Mouse (Mus musculus) left cerebral cortex, adult 8-10 months (tissue): ENCODE results near the gene Creb5. TPM values are rescaled to one million over a fixed set of nuclear protein-coding genes. Genes with fewer than 3 reads are reported as not detected.

Experiments
- DNase-seq, 2 experiments: peaks; one replicate each; pipeline ENCODE4 v3.0.0; 2022; ENCODE audit warnings: low spot score in 2 of 2
- total RNA-seq, 4 experiments: library from RNA; stranded (reverse); gene quantifications; 2 replicates each; pipeline ENCODE4 v1.2.4; 2022

Gene Creb5
- total RNA-seq, 4 experiments from 2014 or later = 5.0 to 6.9 (median 6.2) TPM

- DNase-seq = no peak
Measured at GRCm38 (mm10) chr6:53429368-53429767, 142.3 kb downstream of the Creb5 start.

- DNase-seq = no peak
Measured at GRCm38 (mm10) chr6:53429891-53430290, 142.8 kb downstream of the Creb5 start.

- DNase-seq = no peak
Measured at GRCm38 (mm10) chr6:53445862-53446460, 158.9 kb downstream of the Creb5 start.

- DNase-seq = no peak
Measured at GRCm38 (mm10) chr6:53447479-53447878, 160.4 kb downstream of the Creb5 start.

- DNase-seq = no peak
Measured at GRCm38 (mm10) chr6:53448317-53448870, 161.3 kb downstream of the Creb5 start.

GRCm38 (mm10) chr6:53449437-53450173 is 162.5 kb downstream of the Creb5 start:
- DNase-seq = no peak

GRCm38 (mm10) chr6:53450494-53450893 is 163.4 kb downstream of the Creb5 start:
- DNase-seq = peak in 1 of 2 experiments; percentile 9

- no peak for DNase-seq
Measured at GRCm38 (mm10) chr6:53452240-53452639, 165.2 kb downstream of the Creb5 start.

GRCm38 (mm10) chr6:53455442-53455841 is 168.4 kb downstream of the Creb5 start:
- DNase-seq = no peak

- no peak for DNase-seq
Measured at GRCm38 (mm10) chr6:53456111-53456510, 169.0 kb downstream of the Creb5 start.

GRCm38 (mm10) chr6:53459995-53460747 is 173.1 kb downstream of the Creb5 start:
- DNase-seq = no peak

- DNase-seq = no peak
Measured at GRCm38 (mm10) chr6:53461056-53461455, 174.0 kb downstream of the Creb5 start.

GRCm38 (mm10) chr6:53461775-53462770 is 175.0 kb downstream of the Creb5 start:
- DNase-seq = no peak

GRCm38 (mm10) chr6:53462802-53463201 is 175.7 kb downstream of the Creb5 start:
- DNase-seq = no peak

- DNase-seq = no peak
Measured at GRCm38 (mm10) chr6:53463261-53463813, 176.3 kb downstream of the Creb5 start.

GRCm38 (mm10) chr6:53469204-53469603 is 182.1 kb downstream of the Creb5 start:
- no peak for DNase-seq

- DNase-seq = no peak
Measured at GRCm38 (mm10) chr6:53469703-53470102, 182.6 kb downstream of the Creb5 start.

- DNase-seq = no peak
Measured at GRCm38 (mm10) chr6:53470559-53470958, 183.5 kb downstream of the Creb5 start.

GRCm38 (mm10) chr6:53470999-53471591 is 184.0 kb downstream of the Creb5 start:
- DNase-seq = no peak

- DNase-seq = no peak
Measured at GRCm38 (mm10) chr6:53472751-53473150, 185.7 kb downstream of the Creb5 start.
